Mouse (Mus musculus): ENCODE results near the gene Fscn1.
A peak's percentile ranks its signal among the peaks of the same experiment; 100 is the strongest.

The Fscn1 gene

GRCm38 (mm10) chr5:142973971-142974370 lies 13.8 kb downstream of the Fscn1 start:
- DNase-seq (ENCODE audit: low spot score), result no peak

GRCm38 (mm10) chr5:142974598-142975121 lies 14.5 kb downstream of the Fscn1 start:
- no peak for DNase-seq (ENCODE audit: low spot score)

- DNase-seq (ENCODE audit: low spot score), result no peak
These were observed 16.4 kb downstream of the Fscn1 start for GRCm38 (mm10) chr5:142976516-142976915.

- no peak for DNase-seq (ENCODE audit: low spot score)
These were observed 22.1 kb downstream of the Fscn1 start for GRCm38 (mm10) chr5:142982046-142982801.

- DNase-seq (ENCODE audit: low spot score), result no peak
These were observed 23.0 kb downstream of the Fscn1 start for GRCm38 (mm10) chr5:142983174-142983573.

GRCm38 (mm10) chr5:142984271-142984670 lies 24.1 kb downstream of the Fscn1 start:
- DNase-seq (ENCODE audit: low spot score), result no peak

- DNase-seq (ENCODE audit: low spot score), result no peak
These were observed 28.4 kb downstream of the Fscn1 start for GRCm38 (mm10) chr5:142988520-142988919.

- DNase-seq (ENCODE audit: low spot score), result no peak
These were observed 29.0 kb downstream of the Fscn1 start for GRCm38 (mm10) chr5:142989167-142989566.

GRCm38 (mm10) chr5:142994746-142995145 lies 34.6 kb downstream of the Fscn1 start:
- DNase-seq (ENCODE audit: low spot score), result no peak

GRCm38 (mm10) chr5:142997526-142997925 lies 37.4 kb downstream of the Fscn1 start:
- no peak for DNase-seq (ENCODE audit: low spot score)

GRCm38 (mm10) chr5:142998171-142998570 lies 38.0 kb downstream of the Fscn1 start:
- DNase-seq (ENCODE audit: low spot score), result no peak

- no peak for DNase-seq (ENCODE audit: low spot score)
These were observed 39.9 kb downstream of the Fscn1 start for GRCm38 (mm10) chr5:143000091-143000490.

GRCm38 (mm10) chr5:143000654-143001500 lies 40.7 kb downstream of the Fscn1 start:
- DNase-seq (ENCODE audit: low spot score), result peak; percentile 18

- DNase-seq (ENCODE audit: low spot score), result no peak
These were observed 49.2 kb downstream of the Fscn1 start for GRCm38 (mm10) chr5:143009383-143009782.

GRCm38 (mm10) chr5:143017401-143017800 lies 57.3 kb downstream of the Fscn1 start:
- DNase-seq (ENCODE audit: low spot score), result no peak

Measured in layer of hippocampus, adult 9-10 months (tissue).